Mouse (Mus musculus) liver, adult 2 months (tissue): ENCODE measurements at regions not wholly inside any gene's neighbourhood (a gene's known extent, or its start where the extent isn't known, plus 50 kb on each side); places are given as distances from the start of the nearest gene placed in this dataset.

ENCODE experiments used
- DNase-seq: peaks from one replicate; pipeline ENCODE4 v3.0.0-alpha.2; 2011; ENCODE audit warnings: low read depth, low spot score; ENCODE audit errors: extremely low read depth
- H3K27ac ChIP-seq: fragments of 200-500 bp; replicated peaks from 2 replicates; pipeline ENCODE4 v1.5.1; 2012; ENCODE audit warnings: low read depth, mild to moderate bottlenecking, control low read depth, inconsistent platforms, low read length; ENCODE audit not compliant: insufficient read depth
- H3K27me3 ChIP-seq: fragments of 200-500 bp; 2 replicates; pipeline ENCODE4 v1.6.1; 2012; ENCODE audit warnings: mild to moderate bottlenecking, moderate library complexity, low read length, inconsistent platforms; ENCODE audit not compliant: control insufficient read depth, insufficient read depth
- H3K36me3 ChIP-seq: fragments of 200-500 bp; 2 replicates; pipeline ENCODE4 v1.6.1; 2012; ENCODE audit warnings: low read length, inconsistent platforms; ENCODE audit not compliant: control insufficient read depth, insufficient read depth
- H3K4me1 ChIP-seq: fragments of 200-500 bp; 2 replicates; pipeline ENCODE4 v1.6.1; 2011; ENCODE audit warnings: low read length; ENCODE audit not compliant: control insufficient read depth, insufficient read depth
- H3K4me3 ChIP-seq: fragments of 200-500 bp; 2 replicates; pipeline ENCODE4 v1.5.1; 2011; ENCODE audit warnings: low read depth, mild to moderate bottlenecking, control low read depth, low read length, moderate library complexity; ENCODE audit not compliant: insufficient read depth
- H3K79me2 ChIP-seq: fragments of 200-500 bp; 2 replicates; pipeline ENCODE4 v1.6.1; 2012; ENCODE audit warnings: inconsistent platforms, mild to moderate bottlenecking, low read length, moderate library complexity; ENCODE audit not compliant: control insufficient read depth, insufficient read depth
- H3K9ac ChIP-seq: fragments of 200-500 bp; 2 replicates; pipeline ENCODE4 v1.6.1; 2012; ENCODE audit warnings: low read depth, mild to moderate bottlenecking, control low read depth, inconsistent platforms, low read length
- CTCF ChIP-seq: fragments of 200-500 bp; IDR thresholded peaks from 2 replicates; pipeline ENCODE4 v1.5.1; 2011; ENCODE audit warnings: low read depth, low read length, control low read depth
- POLR2A ChIP-seq: fragments of 200-500 bp; IDR thresholded peaks from 2 replicates; pipeline ENCODE4 v1.6.1; 2011; ENCODE audit warnings: low read length, control low read depth; ENCODE audit not compliant: insufficient read depth; ENCODE audit errors: extremely low read depth
- WGBS: fragments of 180-500 bp; shearing (Covaris S2); methylation state at CpG from one replicate; pipeline ENCODE4 v1.1.7; 2018; 5-methylcytosine and 5-hydroxymethylcytosine counted together

- H3K36me3 ChIP-seq, result no peaks in the 10 kb centered on the region
- no peak overlapping the region for H3K9ac ChIP-seq
- 21% methylated on average over 9 of the region's 9 CpGs for WGBS
- no peak overlapping the region; the same call in 1 of the 2 replicates for H3K27ac ChIP-seq
- DNase-seq, result peak; percentile 100
- H3K79me2 ChIP-seq, result no peaks in the 10 kb centered on the region
- TF ChIP-seq CTCF (no peak), POLR2A (no peak)
- H3K4me1 ChIP-seq, result peaks cover 18% of the 10 kb centered on the region
- H3K27me3 ChIP-seq, result no peaks in the 10 kb centered on the region
- no peak overlapping the region for H3K4me3 ChIP-seq
Measured at GRCm38 (mm10) chr14:46616030-46616429, 144.3 kb upstream of the Cdkn3 start.

- Histone ChIP-seq H3K9ac (no peak overlapping the region), H3K4me1 (peaks cover 18% of the 10 kb centered on the region), H3K27ac (peak overlapping the region; percentile 33; the same call in 1 of the 2 replicates), H3K27me3 (no peaks in the 10 kb centered on the region), H3K36me3 (no peaks in the 10 kb centered on the region), H3K4me3 (no peak overlapping the region), H3K79me2 (no peaks in the 10 kb centered on the region)
- peak; percentile 58 for DNase-seq
- WGBS, result 52% methylated on average over 4 of the region's 4 CpGs
- no peak for TF ChIP-seq POLR2A
- no peak for TF ChIP-seq CTCF
Measured at GRCm38 (mm10) chr14:46614936-46615335, 145.4 kb upstream of the Cdkn3 start.

GRCm38 (mm10) chr14:46613748-46614147, 146.6 kb upstream of the Cdkn3 start:
- no peak overlapping the region for H3K27ac ChIP-seq
- H3K79me2 ChIP-seq, result no peaks in the 10 kb centered on the region
- no peak overlapping the region for H3K9ac ChIP-seq
- DNase-seq, result peak; percentile 71
- H3K4me1 ChIP-seq, result peaks cover 18% of the 10 kb centered on the region
- TF ChIP-seq POLR2A, result no peak
- H3K27me3 ChIP-seq, result no peaks in the 10 kb centered on the region
- WGBS, result 30% methylated on average over 4 of the region's 4 CpGs
- H3K36me3 ChIP-seq, result no peaks in the 10 kb centered on the region
- H3K4me3 ChIP-seq, result no peak overlapping the region

- H3K36me3 ChIP-seq, result no peaks in the 10 kb centered on the region
- H3K79me2 ChIP-seq, result no peaks in the 10 kb centered on the region
- H3K27me3 ChIP-seq, result no peaks in the 10 kb centered on the region
- H3K4me3 ChIP-seq, result no peak overlapping the region
- DNase-seq, result peak; percentile 37
- TF ChIP-seq CTCF, result no peak
- TF ChIP-seq POLR2A, result no peak
- H3K27ac ChIP-seq, result no peak overlapping the region
- no peak overlapping the region for H3K9ac ChIP-seq
- H3K4me1 ChIP-seq, result peaks cover 18% of the 10 kb centered on the region
- 72% methylated on average over 8 of the region's 8 CpGs for WGBS
Measured at GRCm38 (mm10) chr14:46613211-46613610, 147.1 kb upstream of the Cdkn3 start.

GRCm38 (mm10) chr14:46612584-46612983, 147.8 kb upstream of the Cdkn3 start:
- Histone ChIP-seq H3K4me1 (peaks cover 18% of the 10 kb centered on the region), H3K79me2 (no peaks in the 10 kb centered on the region), H3K27me3 (no peaks in the 10 kb centered on the region), H3K9ac (no peak overlapping the region), H3K27ac (no peak overlapping the region), H3K36me3 (no peaks in the 10 kb centered on the region), H3K4me3 (no peak overlapping the region)
- 21% methylated on average over 9 of the region's 9 CpGs for whole genome bisulfite sequencing
- peak; percentile 54 for DNase-seq
- TF ChIP-seq CTCF (0 out of 2 replicates have a peak, but pooled peaks have one; percentile 7), POLR2A (no peak)

- TF ChIP-seq POLR2A, result no peak
- TF ChIP-seq CTCF, result no peak
- 95% methylated on average over 5 of the region's 5 CpGs for WGBS
- no peak for DNase-seq
- Histone ChIP-seq H3K4me3 (no peak overlapping the region), H3K27ac (no peak overlapping the region), H3K27me3 (no peaks in the 10 kb centered on the region), H3K79me2 (no peaks in the 10 kb centered on the region), H3K36me3 (no peaks in the 10 kb centered on the region), H3K9ac (no peak overlapping the region), H3K4me1 (peaks cover 22% of the 10 kb centered on the region)
Measured at GRCm38 (mm10) chr14:46610926-46611325, 149.4 kb upstream of the Cdkn3 start.
